Mouse (Mus musculus): ENCODE measurements at regions not wholly inside any gene's neighbourhood (a gene's known extent, or its start where the extent isn't known, plus 50 kb on each side); places are given as distances from the start of the nearest gene placed in this dataset.

DNA sequence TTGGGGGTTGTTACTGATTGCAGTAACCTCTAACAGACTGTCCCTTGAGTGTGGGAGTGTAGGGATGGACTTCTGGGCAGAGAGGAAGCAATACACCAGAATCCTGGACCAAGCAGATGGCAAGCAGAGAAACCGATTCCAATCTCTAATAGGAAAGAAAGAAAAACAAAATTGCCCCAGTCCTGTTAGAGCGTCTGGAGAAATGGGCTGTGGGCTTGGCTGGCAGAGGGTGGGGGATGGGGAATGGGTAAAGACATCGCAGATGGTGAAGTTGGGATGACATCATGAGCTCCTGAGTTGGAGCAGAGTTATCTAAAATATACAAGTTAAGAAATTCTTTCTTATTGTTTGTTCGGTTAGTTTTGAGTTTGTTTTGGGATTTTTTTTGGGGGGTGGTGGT is 260.5 kb downstream of the Ptpru start:
- Histone ChIP-seq H3K36me3 (ENCODE audit: insufficient read depth, low read length) (no peaks in the 10 kb centered on the region), H3K27me3 (ENCODE audit: insufficient read depth, low read length) (no peaks in the 10 kb centered on the region), H3K9me3 (ENCODE audit: low read length) (no peaks in the 10 kb centered on the region), H3K4me3 (replicated peaks; ENCODE audit: low read length) (no peak overlapping the region), H3K4me1 (replicated peaks; ENCODE audit: low read depth, low read length) (no peaks in the 10 kb centered on the region)
- TF ChIP-seq CTCF (conservative IDR thresholded peaks at IDR 0.05; ENCODE audit: low read length) (no peak), NANOG (IDR thresholded peaks at IDR 0.05; ENCODE audit: borderline replicate concordance, low read length) (no peak), POU5F1 (IDR thresholded peaks at IDR 0.05; ENCODE audit: borderline replicate concordance, low read length) (no peak)

DNA sequence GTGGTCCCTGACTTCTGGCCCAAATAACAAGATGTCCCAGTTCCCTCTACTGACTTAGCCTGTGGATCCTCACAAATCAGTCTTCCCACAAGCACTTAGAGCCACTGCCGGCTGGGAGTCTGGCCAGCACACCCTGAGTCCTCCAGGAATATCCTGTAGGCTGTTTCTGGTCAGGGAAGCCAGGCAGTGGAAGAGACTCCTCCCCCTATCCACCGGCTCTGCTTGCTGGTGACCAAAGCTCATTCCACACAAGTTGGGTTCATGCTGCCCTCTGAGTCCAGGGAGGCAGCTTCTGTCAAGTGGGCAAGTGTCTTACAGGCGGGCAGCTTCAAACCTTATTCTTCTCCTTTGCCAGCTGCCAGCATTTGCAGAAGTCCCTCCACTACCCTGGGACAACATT is 252.1 kb downstream of the Ptpru start:
- Histone ChIP-seq H3K4me3 (replicated peaks; ENCODE audit: low read length) (no peak overlapping the region), H3K36me3 (ENCODE audit: insufficient read depth, low read length) (no peaks in the 10 kb centered on the region), H3K4me1 (replicated peaks; ENCODE audit: low read depth, low read length) (no peaks in the 10 kb centered on the region), H3K9me3 (ENCODE audit: low read length) (no peaks in the 10 kb centered on the region), H3K27me3 (ENCODE audit: insufficient read depth, low read length) (no peaks in the 10 kb centered on the region)
- TF ChIP-seq CTCF (conservative IDR thresholded peaks at IDR 0.05; ENCODE audit: low read length): no peak
- TF ChIP-seq POU5F1 (IDR thresholded peaks at IDR 0.05; ENCODE audit: borderline replicate concordance, low read length): no peak
- TF ChIP-seq NANOG (IDR thresholded peaks at IDR 0.05; ENCODE audit: borderline replicate concordance, low read length): no peak

DNA sequence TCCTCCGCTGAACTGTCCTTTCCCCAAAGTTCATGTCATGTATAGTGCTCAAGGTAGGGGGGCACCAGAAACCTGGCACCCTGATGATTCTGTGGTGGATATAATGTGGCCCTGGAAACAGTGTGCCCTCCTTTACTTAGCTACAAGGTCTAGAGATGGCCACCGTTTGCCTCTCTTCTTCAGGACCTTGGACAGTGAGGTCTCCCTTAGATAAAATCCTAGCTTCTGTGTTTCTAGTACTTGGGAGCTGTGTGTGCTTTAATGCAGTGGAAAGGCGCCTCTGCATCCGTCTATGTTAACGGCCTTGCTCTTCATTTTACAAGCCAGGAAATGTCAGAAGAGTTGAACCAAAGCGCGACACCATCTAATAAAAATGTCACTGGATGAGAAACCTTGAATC is 250.6 kb downstream of the Ptpru start:
- no peaks in the 10 kb centered on the region for H3K36me3 ChIP-seq (ENCODE audit: insufficient read depth, low read length)
- H3K9me3 ChIP-seq (ENCODE audit: low read length): no peaks in the 10 kb centered on the region
- no peak overlapping the region for H3K4me3 ChIP-seq (replicated peaks; ENCODE audit: low read length)
- no peaks in the 10 kb centered on the region for H3K4me1 ChIP-seq (replicated peaks; ENCODE audit: low read depth, low read length)
- no peak for TF ChIP-seq CTCF (conservative IDR thresholded peaks at IDR 0.05; ENCODE audit: low read length)
- no peak for TF ChIP-seq POU5F1 (IDR thresholded peaks at IDR 0.05; ENCODE audit: borderline replicate concordance, low read length)
- TF ChIP-seq NANOG (IDR thresholded peaks at IDR 0.05; ENCODE audit: borderline replicate concordance, low read length): no peak
- H3K27me3 ChIP-seq (ENCODE audit: insufficient read depth, low read length): no peaks in the 10 kb centered on the region

DNA sequence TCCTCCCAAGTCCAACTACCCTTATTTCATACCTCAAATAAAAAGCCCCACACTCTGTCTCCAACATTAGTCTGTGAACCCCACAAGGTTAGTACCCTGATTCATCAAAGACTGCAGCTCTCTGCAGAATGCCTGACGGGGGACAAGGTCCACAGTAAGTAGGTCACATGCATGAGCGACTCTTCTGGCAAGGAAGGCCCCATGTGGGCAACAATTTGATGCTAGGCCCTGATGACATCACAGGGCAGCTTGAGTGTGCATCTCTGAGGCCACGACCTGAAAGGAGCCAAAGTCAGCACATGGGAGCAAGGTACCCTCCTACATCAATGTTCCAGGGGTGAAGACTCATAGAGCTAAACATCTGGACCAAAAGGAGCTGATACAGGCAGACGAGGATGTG is 248.0 kb downstream of the Ptpru start:
- no peak for TF ChIP-seq NANOG (IDR thresholded peaks at IDR 0.05; ENCODE audit: borderline replicate concordance, low read length)
- no peak for TF ChIP-seq POU5F1 (IDR thresholded peaks at IDR 0.05; ENCODE audit: borderline replicate concordance, low read length)
- TF ChIP-seq CTCF (conservative IDR thresholded peaks at IDR 0.05; ENCODE audit: low read length): no peak

DNA sequence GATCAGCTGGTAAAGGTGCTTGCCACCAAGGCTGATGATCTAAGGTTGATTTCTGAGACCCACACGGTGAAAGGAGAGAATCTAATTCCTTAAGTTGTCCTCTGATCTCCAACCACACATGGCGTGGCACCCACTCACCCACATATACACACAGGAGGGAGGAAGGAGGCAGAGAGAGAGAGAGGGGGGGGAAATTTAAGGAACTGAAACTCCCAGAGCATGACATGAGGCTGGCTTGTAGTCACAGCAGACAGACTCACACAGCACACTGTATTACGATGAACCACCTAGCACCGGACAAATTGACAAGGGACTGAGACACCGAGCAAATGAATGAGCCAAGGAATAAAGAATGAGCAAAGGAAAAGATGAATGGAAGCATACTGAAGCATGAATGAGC is 246.6 kb downstream of the Ptpru start:
- no peak for TF ChIP-seq POU5F1 (IDR thresholded peaks at IDR 0.05; ENCODE audit: borderline replicate concordance, low read length)
- no peak for TF ChIP-seq NANOG (IDR thresholded peaks at IDR 0.05; ENCODE audit: borderline replicate concordance, low read length)
- no peak for TF ChIP-seq CTCF (conservative IDR thresholded peaks at IDR 0.05; ENCODE audit: low read length)
- no peaks in the 10 kb centered on the region for H3K9me3 ChIP-seq (ENCODE audit: low read length)
- H3K27me3 ChIP-seq (ENCODE audit: insufficient read depth, low read length): 0 out of 2 replicates have a peak, but pooled peaks cover 3% of the 10 kb centered on the region
- H3K36me3 ChIP-seq (ENCODE audit: insufficient read depth, low read length): no peaks in the 10 kb centered on the region
- no peak overlapping the region for H3K4me3 ChIP-seq (replicated peaks; ENCODE audit: low read length)
- no peaks in the 10 kb centered on the region for H3K4me1 ChIP-seq (replicated peaks; ENCODE audit: low read depth, low read length)

More for the DNA sequence above, 248.0 kb downstream of the Ptpru start:
- no peaks in the 10 kb centered on the region for H3K36me3 ChIP-seq (ENCODE audit: insufficient read depth, low read length)
- H3K9me3 ChIP-seq (ENCODE audit: low read length): no peaks in the 10 kb centered on the region
- H3K4me3 ChIP-seq (replicated peaks; ENCODE audit: low read length): no peak overlapping the region
- no peaks in the 10 kb centered on the region for H3K27me3 ChIP-seq (ENCODE audit: insufficient read depth, low read length)
- H3K4me1 ChIP-seq (replicated peaks; ENCODE audit: low read depth, low read length): no peaks in the 10 kb centered on the region

DNA sequence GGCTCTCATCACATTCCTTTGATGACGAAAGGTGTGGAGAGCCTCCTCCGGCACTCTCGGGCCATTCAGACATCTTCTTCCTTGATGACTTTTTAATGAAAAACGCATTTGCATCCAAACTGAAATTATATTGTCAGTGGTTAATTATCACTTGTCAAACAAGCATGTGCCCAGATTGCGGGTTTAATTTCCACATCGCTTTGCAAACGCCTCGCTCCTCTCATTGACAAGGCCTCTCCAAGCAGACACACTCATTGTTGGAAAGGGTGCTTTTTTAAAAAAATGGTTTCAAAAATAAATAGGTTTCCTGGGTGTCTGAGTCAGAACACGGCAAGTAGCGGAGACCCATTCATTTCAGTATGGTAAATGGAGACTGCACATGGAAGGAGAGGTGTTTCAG is 240.1 kb downstream of the Ptpru start:
- no peaks in the 10 kb centered on the region for H3K4me1 ChIP-seq (replicated peaks; ENCODE audit: low read depth, low read length)
- 0 out of 2 replicates have a peak, but pooled peaks cover 6% of the 10 kb centered on the region for H3K27me3 ChIP-seq (ENCODE audit: insufficient read depth, low read length)
- no peaks in the 10 kb centered on the region for H3K36me3 ChIP-seq (ENCODE audit: insufficient read depth, low read length)
- no peak overlapping the region for H3K4me3 ChIP-seq (replicated peaks; ENCODE audit: low read length)
- no peaks in the 10 kb centered on the region for H3K9me3 ChIP-seq (ENCODE audit: low read length)
- no peak for TF ChIP-seq POU5F1 (IDR thresholded peaks at IDR 0.05; ENCODE audit: borderline replicate concordance, low read length)
- TF ChIP-seq CTCF (conservative IDR thresholded peaks at IDR 0.05; ENCODE audit: low read length): no peak
- TF ChIP-seq NANOG (IDR thresholded peaks at IDR 0.05; ENCODE audit: borderline replicate concordance, low read length): no peak

DNA sequence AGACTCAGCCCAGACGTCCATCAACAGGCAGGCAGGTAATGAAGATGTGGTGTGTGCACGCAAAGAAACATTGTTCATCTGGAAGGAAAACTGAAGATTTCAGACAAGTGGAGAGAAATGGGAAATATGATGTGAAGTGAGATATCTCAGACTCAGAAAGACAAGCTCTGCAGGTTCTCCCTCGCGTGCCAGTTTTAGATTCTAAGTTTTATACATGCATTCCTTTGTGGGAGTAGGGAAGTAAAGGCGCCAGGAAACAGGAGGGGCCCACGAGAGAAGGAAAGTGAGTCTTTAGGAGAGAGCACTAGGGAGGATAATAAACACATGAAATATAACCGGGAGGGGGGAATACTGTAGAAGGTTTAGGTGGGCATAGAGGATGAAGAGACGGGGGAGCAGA is 223.7 kb downstream of the Ptpru start:
- Histone ChIP-seq H3K4me3 (replicated peaks; ENCODE audit: low read length) (no peak overlapping the region), H3K9me3 (ENCODE audit: low read length) (no peaks in the 10 kb centered on the region), H3K27me3 (ENCODE audit: insufficient read depth, low read length) (no peaks in the 10 kb centered on the region), H3K4me1 (replicated peaks; ENCODE audit: low read depth, low read length) (no peaks in the 10 kb centered on the region), H3K36me3 (ENCODE audit: insufficient read depth, low read length) (no peaks in the 10 kb centered on the region)
- TF ChIP-seq POU5F1 (IDR thresholded peaks at IDR 0.05; ENCODE audit: borderline replicate concordance, low read length): no peak
- TF ChIP-seq CTCF (conservative IDR thresholded peaks at IDR 0.05; ENCODE audit: low read length): no peak
- TF ChIP-seq NANOG (IDR thresholded peaks at IDR 0.05; ENCODE audit: borderline replicate concordance, low read length): no peak

DNA sequence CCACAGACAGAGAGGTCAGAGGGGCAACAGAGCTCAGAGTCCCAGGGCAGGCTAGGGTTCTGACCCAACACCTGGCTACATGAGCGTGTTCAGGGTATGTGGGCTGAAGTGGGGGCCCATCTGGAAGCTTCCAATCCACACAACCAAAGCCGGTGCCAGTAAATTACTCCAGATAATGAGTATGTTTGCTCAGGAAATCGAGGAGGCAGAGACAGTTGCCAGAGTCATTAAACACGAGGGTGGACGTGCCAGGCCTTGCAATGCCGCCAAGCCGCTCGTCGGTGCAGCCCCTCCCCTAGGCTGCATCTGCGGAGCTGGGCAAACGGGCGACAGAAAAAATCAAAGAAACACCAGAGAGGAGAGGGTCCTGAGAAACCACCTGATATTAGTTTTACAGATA is 222.5 kb downstream of the Ptpru start:
- Histone ChIP-seq H3K9me3 (ENCODE audit: low read length) (no peaks in the 10 kb centered on the region), H3K36me3 (ENCODE audit: insufficient read depth, low read length) (no peaks in the 10 kb centered on the region), H3K4me1 (replicated peaks; ENCODE audit: low read depth, low read length) (no peaks in the 10 kb centered on the region), H3K4me3 (replicated peaks; ENCODE audit: low read length) (no peak overlapping the region), H3K27me3 (ENCODE audit: insufficient read depth, low read length) (no peaks in the 10 kb centered on the region)
- TF ChIP-seq CTCF (conservative IDR thresholded peaks at IDR 0.05; ENCODE audit: low read length) (no peak), POU5F1 (IDR thresholded peaks at IDR 0.05; ENCODE audit: borderline replicate concordance, low read length) (no peak), NANOG (IDR thresholded peaks at IDR 0.05; ENCODE audit: borderline replicate concordance, low read length) (no peak)

DNA sequence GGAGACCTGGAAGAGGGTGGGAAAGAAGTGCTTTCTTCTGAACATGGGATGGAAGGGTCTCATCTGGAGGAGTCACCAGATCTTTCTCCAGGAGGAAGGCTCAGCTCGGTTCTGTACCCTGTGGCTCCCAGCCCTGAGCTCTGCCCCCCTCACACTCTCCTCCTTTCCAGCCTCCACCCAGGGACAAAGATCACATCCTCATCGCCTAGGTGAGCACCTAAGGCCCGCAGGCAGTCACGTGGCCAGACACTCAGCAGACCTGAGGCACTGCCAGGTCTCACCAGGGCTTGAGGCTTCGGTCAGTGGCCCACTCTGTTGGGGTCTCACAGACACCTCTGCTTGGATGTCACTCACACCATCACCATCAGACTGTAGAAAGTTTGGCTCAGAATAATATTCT is 200.0 kb downstream of the Ptpru start:
- H3K4me3 ChIP-seq (replicated peaks; ENCODE audit: low read length): no peak overlapping the region
- no peak for TF ChIP-seq CTCF (conservative IDR thresholded peaks at IDR 0.05; ENCODE audit: low read length)
- no peak for TF ChIP-seq NANOG (IDR thresholded peaks at IDR 0.05; ENCODE audit: borderline replicate concordance, low read length)
- TF ChIP-seq POU5F1 (IDR thresholded peaks at IDR 0.05; ENCODE audit: borderline replicate concordance, low read length): no peak
- H3K9me3 ChIP-seq (ENCODE audit: low read length): no peaks in the 10 kb centered on the region
- H3K36me3 ChIP-seq (ENCODE audit: insufficient read depth, low read length): no peaks in the 10 kb centered on the region
- no peaks in the 10 kb centered on the region for H3K4me1 ChIP-seq (replicated peaks; ENCODE audit: low read depth, low read length)
- H3K27me3 ChIP-seq (ENCODE audit: insufficient read depth, low read length): no peaks in the 10 kb centered on the region

Measured in E14TG2a.4 (cell line).